Mouse (Mus musculus) hindbrain, embryonic 13.5 days (tissue): Measurements from ENCODE around the gene Zfp219. TPM values are rescaled to one million over a fixed set of nuclear protein-coding genes. Genes with fewer than 3 reads are reported as not detected.

Experiments used
- ATAC-seq: fragments of 200-750 bp; cut with Nextera tagmentation; 2 replicates; pipeline ENCODE4 v1.8.0; 2017; ENCODE audit warnings: moderate TSS enrichment; ENCODE audit not compliant: low FRiP score
- H3K27ac ChIP-seq: fragments of 300-500 bp; sonication (generic); 2 replicates; pipeline ENCODE4 v1.5.1; 2015; ENCODE audit warnings: inconsistent platforms, mild to moderate bottlenecking, moderate library complexity
- H3K27me3 ChIP-seq: fragments of 300-500 bp; sonication (generic); 2 replicates; pipeline ENCODE4 v1.6.1; 2015; ENCODE audit warnings: mild to moderate bottlenecking, inconsistent platforms
- H3K36me3 ChIP-seq: fragments of 300-500 bp; sonication (generic); 2 replicates; pipeline ENCODE4 v1.6.1; 2015; ENCODE audit warnings: mild to moderate bottlenecking, inconsistent platforms
- H3K4me1 ChIP-seq: fragments of 300-500 bp; sonication (generic); replicated peaks from 2 replicates; pipeline ENCODE4 v1.6.1; 2015; ENCODE audit warnings: inconsistent platforms
- H3K4me2 ChIP-seq: fragments of 300-500 bp; sonication (generic); 2 replicates; pipeline ENCODE4 v1.6.1; 2015; ENCODE audit warnings: inconsistent platforms, mild to moderate bottlenecking, moderate library complexity
- H3K4me3 ChIP-seq: fragments of 300-500 bp; sonication (generic); 2 replicates; pipeline ENCODE4 v1.5.1; 2015; ENCODE audit warnings: mild to moderate bottlenecking, inconsistent platforms
- H3K9ac ChIP-seq: fragments of 300-500 bp; sonication (generic); 2 replicates; pipeline ENCODE4 v1.6.1; 2015; ENCODE audit warnings: mild to moderate bottlenecking, inconsistent platforms
- H3K9me3 ChIP-seq: fragments of 300-500 bp; sonication (generic); 2 replicates; pipeline ENCODE4 v1.6.1; 2016; ENCODE audit warnings: inconsistent platforms
- WGBS: fragments of 180-500 bp; shearing (Covaris S2); methylation state at CpG from one replicate; pipeline ENCODE4 v1.1.7; 2015; 5-methylcytosine and 5-hydroxymethylcytosine counted together
- polyA plus RNA-seq: library from polyadenylated mRNA; unstranded; fragments of >200 nt; fragmentation: Nextera tagmentation; extraction: Ambion mirVana; gene quantifications from 2 replicates; pipeline ENCODE4 v1.2.1, GENCODE M21; 2015

Zfp219 gene
- polyA plus RNA-seq, 1 experiment from 2014 or later, result 33.1 TPM

GRCm38 (mm10) chr14:52015445-52016100 lies 5.0 kb downstream of the Zfp219 start, which contains the start of gene Tmem253:
Tmem253 (plus strand) TSS chr14:52015658.
- Histone ChIP-seq H3K4me3 (peak within 1 kb of the TSS; percentile 62), H3K36me3 (no peaks in the 10 kb centered on the region), H3K4me1 (peaks cover 67% of the 10 kb centered on the region), H3K27ac (peak within 1 kb of the TSS; percentile 98), H3K4me2 (peak within 1 kb of the TSS; percentile 61), H3K27me3 (no peaks in the 10 kb centered on the region), H3K9me3 (no peaks in the 10 kb centered on the region), H3K9ac (peak within 1 kb of the TSS; percentile 88)
- ATAC-seq, result no peak
- WGBS, result 29% methylated on average over 6 of the region's 6 CpGs

- Histone ChIP-seq H3K27ac (peak overlapping the region; percentile 98), H3K9me3 (no peaks in the 10 kb centered on the region), H3K4me3 (peak overlapping the region; percentile 62), H3K36me3 (no peaks in the 10 kb centered on the region), H3K27me3 (no peaks in the 10 kb centered on the region), H3K4me1 (peaks cover 73% of the 10 kb centered on the region), H3K4me2 (peak overlapping the region; percentile 61), H3K9ac (peak overlapping the region; percentile 88)
- peak; percentile 5; the same call in 1 of the 2 replicates for ATAC-seq
- 1% methylated on average over 20 of the region's 28 CpGs for WGBS
Measured at GRCm38 (mm10) chr14:52014761-52015311, 5.7 kb downstream of the Zfp219 start.

GRCm38 (mm10) chr14:52014271-52014760 lies 6.2 kb downstream of the Zfp219 start:
- peak overlapping the region; percentile 73 for H3K4me2 ChIP-seq
- no peaks in the 10 kb centered on the region for H3K9me3 ChIP-seq
- WGBS, result 0% methylated on average over 1 of the region's 80 CpGs
- peak overlapping the region; percentile 98 for H3K27ac ChIP-seq
- H3K4me1 ChIP-seq, result peaks cover 79% of the 10 kb centered on the region
- peak overlapping the region; percentile 62 for H3K4me3 ChIP-seq
- H3K27me3 ChIP-seq, result no peaks in the 10 kb centered on the region
- ATAC-seq, result peak; percentile 0; the same call in 1 of the 2 replicates
- H3K9ac ChIP-seq, result peak overlapping the region; percentile 88
- H3K36me3 ChIP-seq, result peaks cover 4% of the 10 kb centered on the region

- H3K4me2 ChIP-seq, result peak overlapping the region; percentile 73
- H3K9ac ChIP-seq, result peak overlapping the region; percentile 88
- peaks cover 7% of the 10 kb centered on the region for H3K36me3 ChIP-seq
- H3K27me3 ChIP-seq, result no peaks in the 10 kb centered on the region
- peak; percentile 11; the same call in 1 of the 2 replicates for ATAC-seq
- WGBS, result under 1% methylated on average over 11 of the region's 24 CpGs
- H3K4me3 ChIP-seq, result peak overlapping the region; percentile 62
- peaks cover 80% of the 10 kb centered on the region for H3K4me1 ChIP-seq
- peak overlapping the region; percentile 98 for H3K27ac ChIP-seq
- H3K9me3 ChIP-seq, result no peaks in the 10 kb centered on the region
Measured at GRCm38 (mm10) chr14:52013771-52014219, 6.7 kb downstream of the Zfp219 start.

GRCm38 (mm10) chr14:52013021-52013610 lies 7.4 kb downstream of the Zfp219 start:
- H3K4me3 ChIP-seq, result peak overlapping the region; percentile 62
- H3K4me1 ChIP-seq, result peaks cover 80% of the 10 kb centered on the region
- no peak for ATAC-seq
- 21% methylated on average over 8 of the region's 8 CpGs for WGBS
- no peaks in the 10 kb centered on the region for H3K27me3 ChIP-seq
- H3K36me3 ChIP-seq, result peaks cover 14% of the 10 kb centered on the region
- peak overlapping the region; percentile 98 for H3K27ac ChIP-seq
- peak overlapping the region; percentile 88 for H3K9ac ChIP-seq
- peak overlapping the region; percentile 73 for H3K4me2 ChIP-seq
- no peaks in the 10 kb centered on the region for H3K9me3 ChIP-seq

GRCm38 (mm10) chr14:52012553-52012952 lies 8.0 kb downstream of the Zfp219 start:
- H3K36me3 ChIP-seq, result peaks cover 15% of the 10 kb centered on the region
- H3K27me3 ChIP-seq, result no peaks in the 10 kb centered on the region
- H3K9ac ChIP-seq, result peak overlapping the region; percentile 88
- H3K4me2 ChIP-seq, result peak overlapping the region; percentile 73
- H3K27ac ChIP-seq, result peak overlapping the region; percentile 98
- H3K4me1 ChIP-seq, result peaks cover 81% of the 10 kb centered on the region
- WGBS, result 34% methylated on average over 5 of the region's 5 CpGs
- H3K9me3 ChIP-seq, result no peaks in the 10 kb centered on the region
- peak overlapping the region; percentile 62 for H3K4me3 ChIP-seq
- ATAC-seq, result no peak

GRCm38 (mm10) chr14:52012085-52012484 lies 8.4 kb downstream of the Zfp219 start:
- ATAC-seq, result no peak
- Histone ChIP-seq H3K4me3 (peak overlapping the region; percentile 62; the same call in 1 of the 2 replicates), H3K4me2 (peak overlapping the region; percentile 73), H3K4me1 (peaks cover 85% of the 10 kb centered on the region), H3K27me3 (no peaks in the 10 kb centered on the region), H3K36me3 (peaks cover 20% of the 10 kb centered on the region), H3K27ac (peak overlapping the region; percentile 98), H3K9ac (peak overlapping the region; percentile 88; the same call in 1 of the 2 replicates), H3K9me3 (no peaks in the 10 kb centered on the region)
- 43% methylated on average over 4 of the region's 4 CpGs for WGBS

- Histone ChIP-seq H3K27me3 (no peaks in the 10 kb centered on the region), H3K4me3 (no peak overlapping the region), H3K4me1 (peaks cover 82% of the 10 kb centered on the region), H3K9ac (0 out of 2 replicates have a peak overlapping the region, but pooled peaks have one; percentile 20), H3K36me3 (peaks cover 24% of the 10 kb centered on the region), H3K9me3 (no peaks in the 10 kb centered on the region), H3K4me2 (peak overlapping the region; percentile 73), H3K27ac (peak overlapping the region; percentile 98)
- ATAC-seq, result no peak
- 29% methylated on average over 1 of the region's 1 CpGs for WGBS
Measured at GRCm38 (mm10) chr14:52011683-52012082, 8.8 kb downstream of the Zfp219 start.

- Histone ChIP-seq H3K9me3 (no peaks in the 10 kb centered on the region), H3K4me2 (peak overlapping the region; percentile 73), H3K36me3 (peaks cover 35% of the 10 kb centered on the region), H3K4me3 (peak overlapping the region; percentile 39), H3K4me1 (peaks cover 76% of the 10 kb centered on the region), H3K9ac (peak overlapping the region; percentile 75), H3K27ac (peak overlapping the region; percentile 98), H3K27me3 (no peaks in the 10 kb centered on the region)
- peak; percentile 80 for ATAC-seq
- WGBS, result under 1% methylated on average over 9 of the region's 9 CpGs
Measured at GRCm38 (mm10) chr14:52010446-52011111, 10.0 kb downstream of the Zfp219 start.

GRCm38 (mm10) chr14:52009841-52010240 lies 10.7 kb downstream of the Zfp219 start:
- Histone ChIP-seq H3K27ac (peak overlapping the region; percentile 98), H3K4me2 (peak overlapping the region; percentile 73), H3K4me3 (peak overlapping the region; percentile 39), H3K9ac (peak overlapping the region; percentile 75), H3K36me3 (peaks cover 42% of the 10 kb centered on the region), H3K27me3 (no peaks in the 10 kb centered on the region), H3K9me3 (no peaks in the 10 kb centered on the region), H3K4me1 (peaks cover 76% of the 10 kb centered on the region)
- ATAC-seq, result no peak
- WGBS, result 42% methylated on average over 6 of the region's 6 CpGs

GRCm38 (mm10) chr14:52009361-52009760 lies 11.2 kb downstream of the Zfp219 start:
- H3K36me3 ChIP-seq, result peaks cover 46% of the 10 kb centered on the region
- H3K4me2 ChIP-seq, result peak overlapping the region; percentile 73
- H3K4me3 ChIP-seq, result peak overlapping the region; percentile 23
- 39% methylated on average over 26 of the region's 26 CpGs for WGBS
- H3K4me1 ChIP-seq, result peaks cover 80% of the 10 kb centered on the region
- H3K27ac ChIP-seq, result peak overlapping the region; percentile 98
- no peaks in the 10 kb centered on the region for H3K27me3 ChIP-seq
- peak overlapping the region; percentile 75 for H3K9ac ChIP-seq
- no peak for ATAC-seq
- H3K9me3 ChIP-seq, result no peaks in the 10 kb centered on the region
